ENCODE assay signal across 11 mouse cellular contexts in the genomic region with DNA sequence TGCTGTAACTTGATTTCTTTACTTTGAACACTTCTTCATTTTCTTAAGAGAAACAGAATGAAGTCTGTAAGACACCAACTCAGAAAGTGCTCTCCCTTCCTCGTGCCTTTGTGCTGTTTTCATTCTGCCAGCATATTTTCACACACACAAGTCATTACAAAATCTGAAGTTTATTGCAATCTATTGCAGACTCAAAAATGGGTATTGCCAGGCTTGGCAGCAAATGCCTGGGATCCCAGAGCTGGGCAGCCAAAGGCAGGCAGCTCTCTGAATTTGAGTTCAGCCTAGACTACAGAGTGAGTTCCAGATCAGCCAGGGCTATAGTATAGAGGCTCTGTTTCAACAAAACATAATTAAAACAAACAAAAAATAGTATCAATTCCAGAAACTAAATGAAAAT. TPM values are rescaled to one million over a fixed set of nuclear protein-coding genes. Genes with fewer than 3 reads are reported as not detected.
DNase-seq lines count a peak whose midpoint lies in the region; ATAC-seq and TF ChIP-seq lines count a peak whose summit lies in the region.
"Had no signal": no experiment of that assay in that cellular context is flagged by ENCODE, and none has a peak within 500 bp of the region (broad histone marks: within the 10 kb centered on the region; RNA-seq: fewer than 3 reads in every experiment).

No protein-coding gene starts in this region.

- H3K9me3 ChIP-seq in heart, embryonic 15.5 days (replicated peaks) = no peaks in the 10 kb centered on the region
- H3K9me3 ChIP-seq in hindbrain, embryonic 15.5 days = no peaks in the 10 kb centered on the region
- H3K9me3 ChIP-seq in midbrain, embryonic 14.5 days (ENCODE audit: control insufficient read depth, low read length) = no peaks in the 10 kb centered on the region

- H3K4me2 ChIP-seq in heart, embryonic 15.5 days = peak overlapping the region; percentile 81
- H3K4me2 ChIP-seq in hindbrain, embryonic 15.5 days = peak overlapping the region; percentile 63
- H3K4me2 ChIP-seq in midbrain, embryonic 14.5 days (ENCODE audit: low read length) = peak overlapping the region; percentile 76

- peak overlapping the region; percentile 38 for H3K4me3 ChIP-seq in heart, embryonic 15.5 days
- peak overlapping the region; percentile 55 for H3K4me3 ChIP-seq in bone marrow macrophage, adult 2 months (ENCODE audit: insufficient read depth, low read length)
- H3K4me3 ChIP-seq in hindbrain, embryonic 15.5 days = peak overlapping the region; percentile 87
- H3K4me3 ChIP-seq in midbrain, embryonic 14.5 days (replicated peaks; ENCODE audit: low read depth, low read length) = peak overlapping the region; percentile 99

- H3K9ac ChIP-seq in heart, embryonic 15.5 days = peak overlapping the region; percentile 34; the same call in 1 of the 2 replicates
- 0 out of 2 replicates have a peak overlapping the region, but pooled peaks have one; percentile 32 for H3K9ac ChIP-seq in hindbrain, embryonic 15.5 days
- no peak overlapping the region; the same call in 1 of the 2 replicates for H3K9ac ChIP-seq in midbrain, embryonic 14.5 days (replicated peaks; ENCODE audit: low read length)

- no peaks in the 10 kb centered on the region for H3K27me3 ChIP-seq in heart, embryonic 15.5 days
- H3K27me3 ChIP-seq in hindbrain, embryonic 15.5 days = peaks cover 2% of the 10 kb centered on the region; the same call in 1 of the 2 replicates
- no peaks in the 10 kb centered on the region for H3K27me3 ChIP-seq in midbrain, embryonic 14.5 days (ENCODE audit: control insufficient read depth, insufficient read depth, low read length)

- ATAC-seq in heart, embryonic 15.5 days (replicated peaks; ENCODE audit: insufficient number of reproducible peaks, insufficient read depth, low FRiP score, low read depth) = no peak
- ATAC-seq in hindbrain, embryonic 15.5 days (ENCODE audit: low FRiP score, low read depth) = no peak
- no peak for ATAC-seq in midbrain, embryonic 14.5 days (ENCODE audit: low FRiP score, low TSS enrichment)

- DNase-seq in heart, adult 18-20 months = no peak
- DNase-seq in midbrain, embryonic 14.5 days = no peak
- no peak for DNase-seq in layer of hippocampus, adult 11-12 months (ENCODE audit: low spot score)
- no peak for DNase-seq in spleen, postnatal 14 days (ENCODE audit: low spot score in 2 of 2)
- no peak for DNase-seq in kidney, postnatal 36 days
- DNase-seq: lung, adult 2 months had no signal

- TF ChIP-seq CTCF in bone marrow macrophage, adult 2 months (IDR thresholded peaks at IDR 0.05; ENCODE audit: low read depth, low read length) = no peak

- no peak for TF ChIP-seq POLR2A in bone marrow macrophage, adult 2 months (IDR thresholded peaks at IDR 0.05; ENCODE audit: borderline replicate concordance, low read depth, low read length)

- no peak overlapping the region for H3K27ac ChIP-seq in heart, embryonic 15.5 days
- no peak overlapping the region for H3K27ac ChIP-seq in bone marrow macrophage, adult 2 months (ENCODE audit: insufficient read depth, low read depth, low read length)
- H3K27ac ChIP-seq in hindbrain, embryonic 15.5 days (replicated peaks) = no peak overlapping the region
- no peak overlapping the region for H3K27ac ChIP-seq in midbrain, embryonic 14.5 days (replicated peaks; ENCODE audit: low read depth, low read length)

- 34% methylated on average over 1 of the region's 1 CpGs for WGBS in heart, embryonic 15.5 days
- WGBS in hindbrain, embryonic 15.5 days = 73% methylated on average over 1 of the region's 1 CpGs
- whole genome bisulfite sequencing in midbrain, embryonic 14.5 days = 67% methylated on average over 1 of the region's 1 CpGs

- peaks cover 11% of the 10 kb centered on the region; the same call in 1 of the 2 replicates for H3K36me3 ChIP-seq in heart, embryonic 15.5 days
- peaks cover 17% of the 10 kb centered on the region; the same call in 1 of the 2 replicates for H3K36me3 ChIP-seq in hindbrain, embryonic 15.5 days
- H3K36me3 ChIP-seq in midbrain, embryonic 14.5 days (ENCODE audit: control insufficient read depth, insufficient read depth, low read length) = peaks cover 33% of the 10 kb centered on the region

- H3K4me1 ChIP-seq in heart, embryonic 15.5 days (replicated peaks) = peaks cover 15% of the 10 kb centered on the region
- H3K4me1 ChIP-seq in bone marrow macrophage, adult 2 months (ENCODE audit: control insufficient read depth, insufficient read depth, low read length) = peaks cover 5% of the 10 kb centered on the region; the same call in 1 of the 2 replicates
- peaks cover 32% of the 10 kb centered on the region for H3K4me1 ChIP-seq in hindbrain, embryonic 15.5 days (replicated peaks)
- peaks cover 17% of the 10 kb centered on the region for H3K4me1 ChIP-seq in midbrain, embryonic 14.5 days (ENCODE audit: control insufficient read depth, insufficient read depth, low read length)

RNA-seq across cellular contexts. Expression of a gene that starts 1.7 kb away (rescaled TPM):
- 36.8 and 36.9 TPM in 2 replicates for polyA plus RNA-seq in heart, embryonic 15.5 days (2015; fragmentation: Nextera tagmentation; extraction: Ambion mirVana)
- total RNA-seq in heart, adult 18-20 months (2021) = 10 to 100 TPM; 11.3 to 12.4 TPM
- 91.7 and 108 TPM in 2 replicates for polyA plus RNA-seq in bone marrow macrophage, adult 2 months (2012; ENCODE audit: insufficient read depth, insufficient read length, missing spikeins)
- polyA plus RNA-seq in hindbrain, embryonic 15.5 days (2015; fragmentation: Nextera tagmentation; extraction: Ambion mirVana) = 58.7 and 61.2 TPM in 2 replicates
- polyA plus RNA-seq in midbrain, embryonic 14.5 days (2014; fragmentation: Nextera tagmentation; extraction: Ambion mirVana) = 83.8 and 96.8 TPM in 2 replicates

RNA-seq across cellular contexts. Expression of a gene that starts 31.5 kb away (rescaled TPM):
- polyA plus RNA-seq in heart, embryonic 15.5 days (2015; fragmentation: Nextera tagmentation; extraction: Ambion mirVana) = 10.3 and 11.4 TPM in 2 replicates
- total RNA-seq in heart, adult 18-20 months (2021) = 10 to 100 TPM; 28.4 to 33.6 TPM
- 91.7 and 118 TPM in 2 replicates for polyA plus RNA-seq in bone marrow macrophage, adult 2 months (2012; ENCODE audit: insufficient read depth, insufficient read length, missing spikeins)
- polyA plus RNA-seq in hindbrain, embryonic 15.5 days (2015; fragmentation: Nextera tagmentation; extraction: Ambion mirVana) = 48.3 and 52.8 TPM in 2 replicates
- 68.6 and 71.9 TPM in 2 replicates for polyA plus RNA-seq in midbrain, embryonic 14.5 days (2014; fragmentation: Nextera tagmentation; extraction: Ambion mirVana)

RNA-seq across cellular contexts. Expression of a gene that starts 52.3 kb away (rescaled TPM):
- 0.08 and 0.09 TPM in 2 replicates for polyA plus RNA-seq in heart, embryonic 15.5 days (2015; fragmentation: Nextera tagmentation; extraction: Ambion mirVana)
- under 1 TPM; 0.13 to 0.17 TPM for total RNA-seq in heart, adult 18-20 months (2021)
- polyA plus RNA-seq in bone marrow macrophage, adult 2 months (2012; ENCODE audit: insufficient read depth, insufficient read length, missing spikeins) = not detected in 2 replicates
- polyA plus RNA-seq in hindbrain, embryonic 15.5 days (2015; fragmentation: Nextera tagmentation; extraction: Ambion mirVana) = 0.59 and 0.69 TPM in 2 replicates
- polyA plus RNA-seq in midbrain, embryonic 14.5 days (2014; fragmentation: Nextera tagmentation; extraction: Ambion mirVana) = 0.34 and 1.7 TPM in 2 replicates
- total RNA-seq: common myeloid progenitor, adult 5-6 weeks had no signal
- polyA plus RNA-seq: Patski had no signal

Comparison
In these comparisons a context has a peak if more than half of its experiments do, and no peak if none do; other contexts are left out.
1. H3K4me3 ChIP-seq: peak in every context shown above with its lines; median percentile 99 in midbrain, embryonic 14.5 days; 87 in hindbrain, embryonic 15.5 days; 55 in bone marrow macrophage, adult 2 months; 38 in heart, embryonic 15.5 days.